ENCODE assay signal across 8 mouse cellular contexts in the genomic region with DNA sequence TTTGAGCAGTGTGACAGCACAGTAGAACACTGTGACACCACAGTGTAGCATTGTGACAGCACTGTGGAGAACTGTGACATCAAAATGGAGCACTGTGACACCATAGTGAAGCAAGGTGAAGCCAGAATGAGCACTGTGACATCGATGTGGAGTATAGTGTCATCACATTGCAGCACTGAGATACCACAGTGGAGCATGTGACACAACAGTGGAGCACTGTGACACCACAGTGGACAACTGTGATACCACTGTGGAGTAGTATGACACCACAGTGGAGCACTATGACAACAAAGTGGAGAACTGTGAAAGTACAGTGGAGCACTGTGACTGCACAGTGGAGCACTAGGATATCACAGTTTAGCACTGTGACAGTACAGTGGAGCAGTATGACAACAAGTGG.
DNase-seq lines count a peak whose midpoint lies in the region; ATAC-seq and TF ChIP-seq lines count a peak whose summit lies in the region.

No protein-coding gene starts in this region.

- no peaks in the 10 kb centered on the region for H3K4me1 ChIP-seq in heart, embryonic 12.5 days (replicated peaks)
- no peaks in the 10 kb centered on the region for H3K4me1 ChIP-seq in liver, embryonic 14.5 days (replicated peaks; ENCODE audit: control insufficient read depth in 2 of 2, insufficient read depth in 2 of 2, low read length in 1 of 2)

- peak; percentile 27 for ATAC-seq in heart, embryonic 12.5 days (ENCODE audit: insufficient number of reproducible peaks, low FRiP score)
- ATAC-seq in liver, embryonic 14.5 days (ENCODE audit: insufficient read depth): peak; percentile 29

- H3K36me3 ChIP-seq in heart, embryonic 12.5 days: no peaks in the 10 kb centered on the region
- H3K36me3 ChIP-seq in liver, embryonic 14.5 days (replicated peaks; ENCODE audit: control insufficient read depth, insufficient read depth, low read depth): no peaks in the 10 kb centered on the region

- TF ChIP-seq CTCF in liver, embryonic 14.5 days (IDR thresholded peaks at IDR 0.05; ENCODE audit: low read depth): no peak

- H3K9ac ChIP-seq in heart, embryonic 12.5 days: no peak overlapping the region
- no peak overlapping the region for H3K9ac ChIP-seq in liver, embryonic 14.5 days (replicated peaks)

- DNase-seq in heart, postnatal 36 days: no peak
- peak; percentile 2 for DNase-seq in urinary bladder, postnatal 25 days (ENCODE audit: low spot score)
- DNase-seq in urinary bladder, adult 2 months (ENCODE audit: low spot score): no peak
- no peak for DNase-seq in liver, embryonic 14.5 days (ENCODE audit: low read depth in 3 of 3, low spot score in 3 of 3)
- peak; percentile 2 for DNase-seq in testis, postnatal 14 days (ENCODE audit: low spot score)
- DNase-seq in cerebellum, adult 8-10 months: no peak
- DNase-seq in layer of hippocampus, postnatal 25 days (ENCODE audit: extremely low spot score in 1 of 2, low spot score in 1 of 2): no peak

- H3K27ac ChIP-seq in heart, embryonic 12.5 days (ENCODE audit: poor library complexity, severe bottlenecking): no peak overlapping the region
- no peak overlapping the region for H3K27ac ChIP-seq in liver, embryonic 14.5 days

- peaks cover 77% of the 10 kb centered on the region for H3K9me3 ChIP-seq in heart, embryonic 12.5 days (replicated peaks)
- H3K9me3 ChIP-seq in liver, embryonic 14.5 days (ENCODE audit: control insufficient read depth, low read length): peaks cover 7% of the 10 kb centered on the region

- H3K4me2 ChIP-seq in heart, embryonic 12.5 days: no peak overlapping the region
- no peak overlapping the region for H3K4me2 ChIP-seq in liver, embryonic 14.5 days (ENCODE audit: low read depth)

- no peaks in the 10 kb centered on the region for H3K27me3 ChIP-seq in heart, embryonic 12.5 days (replicated peaks)
- H3K27me3 ChIP-seq in liver, embryonic 14.5 days (ENCODE audit: control insufficient read depth, insufficient read depth, low read length): no peaks in the 10 kb centered on the region

- 42% methylated on average over 1 of the region's 1 CpGs for WGBS in heart, embryonic 12.5 days
- 40% methylated on average over 1 of the region's 1 CpGs for WGBS in liver, embryonic 14.5 days (ENCODE audit: insufficient replicate concordance)

- intact Hi-C loops in heart, postnatal 36 days (cut with DNase I): no loop called here

- H3K4me3 ChIP-seq in heart, embryonic 12.5 days: no peak overlapping the region
- no peak overlapping the region for H3K4me3 ChIP-seq in liver, embryonic 14.5 days (ENCODE audit: insufficient read depth in 1 of 2, low read depth in 2 of 2, low read length in 2 of 2)

- TF ChIP-seq EP300 in liver, embryonic 14.5 days (IDR thresholded peaks at IDR 0.05; ENCODE audit: low read depth): no peak

Comparison
In these comparisons a context has a peak if more than half of its experiments do, and no peak if none do; other contexts are left out.
1. DNase-seq: peak in urinary bladder, postnatal 25 days (single experiment) and testis, postnatal 14 days (single experiment); none in heart, postnatal 36 days (0 of 2), urinary bladder, adult 2 months (single experiment), liver, embryonic 14.5 days (0 of 3), cerebellum, adult 8-10 months (single experiment) and layer of hippocampus, postnatal 25 days (0 of 2).